In genomic region chr4:149838682-149839081, GRCm38 (mm10) we compare ENCODE assay signal across 8 mouse cellular contexts.
DNase-seq lines count a peak whose midpoint lies in the region; ATAC-seq and TF ChIP-seq lines count a peak whose summit lies in the region.

No protein-coding gene starts in this region.

- no peaks in the 10 kb centered on the region; the same call in 1 of the 2 replicates for H3K9me3 ChIP-seq in embryonic facial prominence, embryonic 11.5 days (replicated peaks; ENCODE audit: control insufficient read depth, low read length)
- H3K9me3 ChIP-seq in kidney, postnatal 0 days (replicated peaks; ENCODE audit: low read length) = no peaks in the 10 kb centered on the region

- in situ Hi-C loops in Patski (cut with MboI; ENCODE audit: low pct_unique_long_range_greater_than_20kb) = no loop called here

- CTCF ChIA-PET in Patski (lab: Charles Lee) = interaction anchor here (1.6 to 2.2 kb wide), 2 partner anchors 117 to 120 kb away, joined by 4 to 9 read pairs; no protein-coding TSS in a partner anchor

- H3K9ac ChIP-seq in embryonic facial prominence, embryonic 11.5 days (replicated peaks; ENCODE audit: low read length) = no peak overlapping the region
- H3K9ac ChIP-seq in kidney, postnatal 0 days (ENCODE audit: low read depth, low read length) = no peak overlapping the region

- WGBS in embryonic facial prominence, embryonic 11.5 days = 11% methylated on average over 3 of the region's 3 CpGs
- 16% methylated on average over 3 of the region's 3 CpGs for WGBS in kidney, postnatal 0 days

- DNase-seq in left cerebral cortex, adult 2 months (ENCODE audit: extremely low spot score in 1 of 2, low spot score in 2 of 2) = no peak
- DNase-seq in left cerebral cortex, adult 8-10 months (ENCODE audit: low spot score in 2 of 2) = no peak
- DNase-seq in Patski (ENCODE audit: low read depth, low spot score) = no peak
- peak; percentile 55 for DNase-seq in embryonic facial prominence, embryonic 11.5 days (ENCODE audit: low spot score)
- no peak for DNase-seq in kidney, postnatal 0 days (ENCODE audit: low spot score)
- DNase-seq in retina, postnatal 1 day = peak; percentile 32
- DNase-seq in layer of hippocampus, adult 11-12 months (ENCODE audit: low spot score) = no peak

- no peak overlapping the region for H3K4me2 ChIP-seq in embryonic facial prominence, embryonic 11.5 days (ENCODE audit: low read depth, low read length)
- H3K4me2 ChIP-seq in kidney, postnatal 0 days (ENCODE audit: low read length) = no peak overlapping the region

- ATAC-seq in Patski = no peak
- ATAC-seq in embryonic facial prominence, embryonic 11.5 days (replicated peaks; ENCODE audit: insufficient number of reproducible peaks, low FRiP score, low TSS enrichment, low read depth) = no peak
- peak; percentile 65; the same call in 1 of the 2 replicates for ATAC-seq in kidney, postnatal 0 days (replicated peaks; ENCODE audit: low FRiP score, low read depth)
- no peak for ATAC-seq in frontal cortex, adult (ENCODE audit: low TSS enrichment)

- no peaks in the 10 kb centered on the region for H3K4me1 ChIP-seq in embryonic facial prominence, embryonic 11.5 days (ENCODE audit: control insufficient read depth, insufficient read depth, low read length)
- no peaks in the 10 kb centered on the region for H3K4me1 ChIP-seq in kidney, postnatal 0 days (replicated peaks; ENCODE audit: insufficient read depth, low read length)

- H3K36me3 ChIP-seq in embryonic facial prominence, embryonic 11.5 days (replicated peaks; ENCODE audit: control insufficient read depth, insufficient read depth, low read depth, low read length) = no peaks in the 10 kb centered on the region
- no peaks in the 10 kb centered on the region for H3K36me3 ChIP-seq in kidney, postnatal 0 days (ENCODE audit: insufficient read depth, low read length)

- H3K4me3 ChIP-seq in left cerebral cortex, adult 2 months = no peak overlapping the region
- H3K4me3 ChIP-seq in embryonic facial prominence, embryonic 11.5 days (ENCODE audit: low read depth, low read length) = no peak overlapping the region
- H3K4me3 ChIP-seq in kidney, postnatal 0 days (replicated peaks; ENCODE audit: low read depth, low read length) = no peak overlapping the region

- intact Hi-C loops in left cerebral cortex, adult 2 months (cut with DNase I) = loop anchor here (1.0 kb wide), 1 partner anchor 120 kb away; no protein-coding TSS in a partner anchor

- POLR2A ChIA-PET in Patski (lab: Charles Lee) = interaction anchor here (0.6 kb wide), 1 partner anchor 63 kb away, joined by 4 read pairs; no protein-coding TSS in a partner anchor

- peak; percentile 59 for TF ChIP-seq CTCF in left cerebral cortex, adult 2 months (IDR thresholded peaks at IDR 0.05)
- TF ChIP-seq CTCF in Patski (IDR thresholded peaks at IDR 0.05) = peak; percentile 74
- peak; percentile 73 for TF ChIP-seq CTCF in kidney, postnatal 0 days (IDR thresholded peaks at IDR 0.05; ENCODE audit: low read depth)

- no peaks in the 10 kb centered on the region for H3K27me3 ChIP-seq in Patski
- H3K27me3 ChIP-seq in embryonic facial prominence, embryonic 11.5 days (ENCODE audit: control insufficient read depth, insufficient read depth, low read length) = no peaks in the 10 kb centered on the region
- H3K27me3 ChIP-seq in kidney, postnatal 0 days (ENCODE audit: insufficient read depth, low read length) = no peaks in the 10 kb centered on the region

- no peak overlapping the region for H3K27ac ChIP-seq in left cerebral cortex, adult 2 months
- no peak overlapping the region for H3K27ac ChIP-seq in embryonic facial prominence, embryonic 11.5 days (replicated peaks; ENCODE audit: low read depth, low read length)
- H3K27ac ChIP-seq in kidney, postnatal 0 days = no peak overlapping the region

Comparison
In these comparisons a context has a peak if more than half of its experiments do, and no peak if none do; other contexts are left out.
1. DNase-seq: peak in embryonic facial prominence, embryonic 11.5 days (single experiment) and retina, postnatal 1 day (single experiment); none in left cerebral cortex, adult 2 months (0 of 2), left cerebral cortex, adult 8-10 months (0 of 2), Patski (single experiment), kidney, postnatal 0 days (single experiment) and layer of hippocampus, adult 11-12 months (single experiment).
2. Peak in every context shown above with its lines, with median percentiles within 50 percentile points of each other: CTCF ChIP-seq.